Mouse (Mus musculus) megakaryocyte, embryonic 14.5 days (primary cell): ENCODE measurements around the gene Clybl.

ENCODE experiments used
- FLI1 ChIP-seq: IDR thresholded peaks from 2 replicates; pipeline ENCODE4 v1.6.1; 2012; ENCODE audit warnings: low read length, inconsistent platforms, mixed read lengths
- GATA1 ChIP-seq: IDR thresholded peaks from 3 replicates; pipeline ENCODE4 v1.6.1; 2012; ENCODE audit warnings: mixed read lengths, low read length, inconsistent platforms, borderline replicate concordance

DNA sequence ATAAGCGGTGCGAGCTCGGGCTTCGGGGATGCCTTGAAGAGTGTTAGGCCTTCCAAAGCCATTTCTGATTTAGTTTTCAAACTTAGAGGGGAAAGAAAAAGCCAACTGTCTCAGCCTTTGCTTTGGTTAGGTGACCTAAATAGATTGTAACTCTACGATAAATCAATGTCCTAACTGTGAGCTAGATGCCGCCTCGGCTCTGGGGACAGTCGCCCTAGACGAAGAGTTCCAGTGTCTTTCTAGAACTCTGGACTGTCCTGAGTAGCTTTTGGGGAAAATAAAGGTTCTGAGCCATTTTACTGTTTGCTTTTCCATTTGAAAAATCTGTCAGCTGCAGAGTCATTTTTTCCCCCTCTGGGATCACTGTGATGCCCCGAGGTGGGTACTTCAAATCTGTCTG, 49.6 kb downstream of the Clybl start:
- TF ChIP-seq GATA1, result no peak
- TF ChIP-seq FLI1, result no peak
